Mouse (Mus musculus): Measurements from ENCODE around the gene Rhbdd1.

Rhbdd1 gene

GRCm38 (mm10) chr1:82479696-82480487 is 163.6 kb downstream of the Rhbdd1 start:
- DNase-seq (ENCODE audit: low read depth in 1 of 2, low spot score in 2 of 2) = no peak

- no peak for DNase-seq (ENCODE audit: low read depth in 1 of 2, low spot score in 2 of 2)
Measured at GRCm38 (mm10) chr1:82482371-82482770, 166.1 kb downstream of the Rhbdd1 start.

GRCm38 (mm10) chr1:82486371-82486770 is 170.1 kb downstream of the Rhbdd1 start:
- DNase-seq (ENCODE audit: low read depth in 1 of 2, low spot score in 2 of 2) = no peak

- no peak for DNase-seq (ENCODE audit: low read depth in 1 of 2, low spot score in 2 of 2)
Measured at GRCm38 (mm10) chr1:82491954-82492353, 175.7 kb downstream of the Rhbdd1 start.
